Mouse (Mus musculus) heart, embryonic 11.5 days (tissue): ENCODE data around the gene Sytl1. TPM values are rescaled to one million over a fixed set of nuclear protein-coding genes. Genes with fewer than 3 reads are reported as not detected.

Experiments
- ATAC-seq: fragments of 200-750 bp; cut with Nextera tagmentation; replicated peaks from 2 replicates; pipeline ENCODE4 v1.8.0; 2017; ENCODE audit warnings: moderate library complexity; ENCODE audit not compliant: insufficient number of reproducible peaks, low FRiP score, low TSS enrichment
- H3K27ac ChIP-seq: fragments of 300-500 bp; sonication (generic); 2 replicates; pipeline ENCODE4 v1.5.1; 2014; ENCODE audit warnings: mild to moderate bottlenecking, low read depth, low read length
- H3K27me3 ChIP-seq: fragments of 300-500 bp; sonication (generic); 2 replicates; pipeline ENCODE4 v1.6.1; 2014; ENCODE audit warnings: mild to moderate bottlenecking, low read length, mixed read lengths; ENCODE audit not compliant: control insufficient read depth, insufficient read depth
- H3K36me3 ChIP-seq: fragments of 300-500 bp; sonication (generic); 2 replicates; pipeline ENCODE4 v1.6.1; 2014; ENCODE audit warnings: mild to moderate bottlenecking, low read length, moderate library complexity, mixed read lengths; ENCODE audit not compliant: control insufficient read depth, insufficient read depth
- H3K4me1 ChIP-seq: fragments of 300-500 bp; sonication (generic); 2 replicates; pipeline ENCODE4 v1.6.1; 2014; ENCODE audit warnings: low read length; ENCODE audit not compliant: control insufficient read depth, insufficient read depth
- H3K4me2 ChIP-seq: fragments of 300-500 bp; sonication (generic); 2 replicates; pipeline ENCODE4 v1.6.1; 2014; ENCODE audit warnings: mild to moderate bottlenecking, moderate library complexity
- H3K4me3 ChIP-seq: fragments of 300-500 bp; sonication (generic); 2 replicates; pipeline ENCODE4 v1.5.1; 2014; ENCODE audit warnings: low read depth, low read length
- H3K9ac ChIP-seq: fragments of 300-500 bp; sonication (generic); 2 replicates; pipeline ENCODE4 v1.6.1; 2014; ENCODE audit warnings: mild to moderate bottlenecking, low read depth, low read length, moderate library complexity
- H3K9me3 ChIP-seq: fragments of 300-500 bp; sonication (generic); replicated peaks from 2 replicates; pipeline ENCODE4 v1.6.1; 2016; ENCODE audit warnings: low read length; ENCODE audit not compliant: control insufficient read depth
- WGBS: fragments of 180-500 bp; shearing (Covaris S2); extraction: QIAGEN DNeasy Blood & Tissue Kit; methylation state at CpG from one replicate; pipeline ENCODE4 v1.1.7; 2014; ENCODE audit not compliant: insufficient replicate concordance; 5-methylcytosine and 5-hydroxymethylcytosine counted together
- polyA plus RNA-seq: library from polyadenylated mRNA; unstranded; fragments of >200 nt; fragmentation: Nextera tagmentation; extraction: Ambion mirVana; gene quantifications from 2 replicates; pipeline ENCODE4 v1.2.1, GENCODE M21; 2014

Gene Sytl1
- polyA plus RNA-seq, 1 experiment from 2014 or later = 0.42 TPM

DNA sequence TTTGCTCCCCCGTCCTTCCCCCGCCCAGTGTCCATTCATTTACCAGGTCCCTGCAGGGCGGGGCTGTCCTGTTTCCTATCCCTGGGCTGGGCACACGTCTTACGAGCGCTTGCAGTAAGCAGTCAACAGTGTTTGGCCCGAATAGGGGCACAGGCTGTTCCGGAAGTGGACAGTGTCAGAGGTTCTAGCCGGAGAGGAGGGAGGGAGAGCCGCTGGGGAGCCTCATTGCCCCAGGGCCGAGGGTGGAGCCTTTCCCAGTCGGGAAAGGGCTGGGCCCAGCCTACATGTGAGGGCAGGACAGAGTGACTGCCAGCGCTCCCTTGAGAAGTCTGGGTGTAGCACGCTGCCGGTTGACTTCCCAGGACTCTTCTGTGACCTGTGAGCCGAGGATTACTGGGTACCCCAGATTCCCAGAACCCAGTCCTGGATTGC lies 22.4 kb downstream of the Sytl1 start, which contains the start of gene Map3k6:
Map3k6 (plus strand) TSS at position 329 of the 432 bp plus-strand sequence.
- 5% methylated on average over 16 of the region's 16 CpGs for WGBS
- Histone ChIP-seq H3K9ac (peak within 1 kb of the TSS; percentile 74), H3K9me3 (no peaks in the 10 kb centered on the region), H3K4me3 (peak within 1 kb of the TSS; percentile 62), H3K27ac (peak within 1 kb of the TSS; percentile 66), H3K27me3 (peaks cover 32% of the 10 kb centered on the region), H3K36me3 (no peaks in the 10 kb centered on the region), H3K4me1 (peaks cover 12% of the 10 kb centered on the region), H3K4me2 (peak within 1 kb of the TSS; percentile 98)
- ATAC-seq = no peak

- 52% methylated on average over 4 of the region's 4 CpGs for WGBS
- Histone ChIP-seq H3K9me3 (no peaks in the 10 kb centered on the region), H3K27me3 (peaks cover 15% of the 10 kb centered on the region), H3K27ac (no peak overlapping the region), H3K9ac (no peak overlapping the region), H3K4me3 (no peak overlapping the region), H3K4me2 (no peak overlapping the region), H3K4me1 (peaks cover 8% of the 10 kb centered on the region), H3K36me3 (no peaks in the 10 kb centered on the region)
- ATAC-seq = no peak
Observed at GRCm38 (mm10) chr4:133237911-133238310, 25.0 kb downstream of the Sytl1 start.

DNA sequence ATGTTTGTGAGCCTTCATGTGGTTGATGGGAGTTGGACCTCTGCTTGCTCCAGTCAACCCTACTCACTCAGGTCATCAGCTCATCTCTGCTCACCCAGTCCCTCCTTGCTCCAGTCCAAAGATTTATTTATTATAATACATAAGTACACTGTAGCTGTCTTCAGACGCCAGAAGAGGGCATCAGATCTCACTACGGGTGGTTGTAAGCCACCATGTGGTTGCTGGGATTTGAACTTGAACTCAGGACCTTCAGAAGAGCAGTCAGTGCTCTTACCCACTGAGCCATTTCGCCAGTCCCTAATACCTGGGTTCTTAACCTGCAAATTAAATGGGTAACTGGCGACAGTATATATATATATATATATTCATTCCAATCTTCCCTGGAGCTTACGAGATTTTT lies 27.5 kb downstream of the Sytl1 start:
- no peak overlapping the region for H3K4me2 ChIP-seq
- H3K4me3 ChIP-seq = no peak overlapping the region
- H3K27me3 ChIP-seq = 0 out of 2 replicates have a peak, but pooled peaks cover 4% of the 10 kb centered on the region
- H3K27ac ChIP-seq = no peak overlapping the region
- H3K36me3 ChIP-seq = no peaks in the 10 kb centered on the region
- no peak for ATAC-seq
- 72% methylated on average over 5 of the region's 5 CpGs for WGBS
- H3K4me1 ChIP-seq = peaks cover under 1% of the 10 kb centered on the region; the same call in 1 of the 2 replicates
- H3K9me3 ChIP-seq = no peaks in the 10 kb centered on the region
- H3K9ac ChIP-seq = no peak overlapping the region

DNA sequence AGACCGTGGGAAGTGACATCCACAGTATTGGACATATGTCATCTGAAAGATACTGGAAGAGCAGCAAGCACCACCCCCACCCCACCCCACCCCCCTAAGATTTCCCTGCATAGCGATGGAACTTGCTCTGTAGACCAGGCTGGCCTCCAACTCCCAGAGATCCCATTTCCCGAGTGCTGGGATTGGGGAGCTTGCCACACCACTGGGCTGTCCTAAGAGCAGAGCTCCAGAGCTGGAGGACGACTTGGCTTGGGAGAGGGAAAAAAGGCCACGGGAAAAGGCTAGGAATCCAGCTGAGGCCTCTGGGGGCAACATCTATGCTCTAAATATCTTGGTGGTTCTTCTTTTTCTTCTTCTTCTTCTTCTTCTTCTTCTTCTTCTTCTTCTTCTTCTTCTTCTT lies 28.1 kb downstream of the Sytl1 start:
- no peaks in the 10 kb centered on the region for H3K4me1 ChIP-seq
- no peak overlapping the region for H3K4me2 ChIP-seq
- no peak overlapping the region for H3K9ac ChIP-seq
- H3K27me3 ChIP-seq = 0 out of 2 replicates have a peak, but pooled peaks cover 4% of the 10 kb centered on the region
- H3K9me3 ChIP-seq = no peaks in the 10 kb centered on the region
- H3K27ac ChIP-seq = no peak overlapping the region
- ATAC-seq = no peak
- H3K4me3 ChIP-seq = no peak overlapping the region
- 52% methylated on average over 5 of the region's 5 CpGs for WGBS
- H3K36me3 ChIP-seq = no peaks in the 10 kb centered on the region

DNA sequence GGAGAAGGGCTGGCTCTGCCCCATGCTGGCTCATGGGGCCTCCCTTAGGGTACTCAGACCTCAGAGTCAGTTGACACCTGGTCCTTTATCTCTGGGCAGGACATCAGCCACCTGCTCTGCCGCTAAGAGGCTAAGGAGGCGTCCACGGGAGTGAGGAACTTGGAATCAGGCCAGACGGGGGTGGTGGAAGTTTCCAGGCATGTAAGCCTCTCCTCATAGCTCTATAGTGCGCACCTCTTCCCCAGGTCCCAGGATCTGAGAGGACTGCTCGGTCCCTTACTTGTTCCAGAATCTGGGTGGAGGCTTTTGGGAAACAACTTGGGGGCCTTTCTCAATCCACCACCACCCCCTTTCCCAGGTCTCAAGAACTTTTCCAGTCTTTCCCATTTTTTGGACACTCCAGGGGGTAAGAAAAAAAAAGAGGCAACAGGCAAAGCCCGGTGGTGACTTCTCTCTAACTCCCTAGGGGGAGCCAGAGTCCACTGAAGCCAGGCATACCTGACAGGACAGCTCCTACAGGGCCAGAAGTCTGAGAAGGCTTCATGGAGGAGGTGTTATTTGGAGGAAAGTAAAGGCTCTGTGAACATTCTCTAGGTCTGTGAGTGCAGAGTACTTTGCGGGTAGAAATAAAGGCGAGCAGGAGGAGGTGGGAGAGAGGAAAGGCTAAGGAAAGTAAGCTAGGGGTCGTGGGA lies 29.5 kb downstream of the Sytl1 start:
- H3K4me1 ChIP-seq = no peaks in the 10 kb centered on the region
- ATAC-seq = no peak; the same call in 1 of the 2 replicates
- WGBS = 31% methylated on average over 10 of the region's 10 CpGs

DNA sequence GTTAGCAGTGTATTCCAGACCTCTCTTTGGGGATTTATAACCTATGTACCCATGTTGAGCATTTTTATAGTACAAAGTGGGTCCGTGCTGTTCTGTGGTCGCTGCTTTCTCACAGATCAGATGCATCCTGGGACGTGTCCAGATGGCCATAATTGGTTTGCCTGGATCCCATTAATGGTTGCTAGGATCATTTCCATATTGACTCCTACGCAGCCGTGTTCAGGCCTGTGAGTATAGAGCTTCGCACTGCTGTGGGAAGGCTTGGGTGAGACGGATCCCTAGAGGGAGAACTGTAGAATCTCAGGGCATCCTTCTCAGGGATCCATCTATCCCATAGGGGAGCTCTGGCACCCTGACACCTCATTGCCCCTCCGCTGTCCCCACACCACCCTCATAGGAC lies 33.3 kb downstream of the Sytl1 start:
- no peak overlapping the region for H3K4me2 ChIP-seq
- no peak overlapping the region for H3K4me3 ChIP-seq
- H3K4me1 ChIP-seq = no peaks in the 10 kb centered on the region
- H3K27me3 ChIP-seq = no peaks in the 10 kb centered on the region
- no peaks in the 10 kb centered on the region for H3K36me3 ChIP-seq
- H3K9me3 ChIP-seq = no peaks in the 10 kb centered on the region
- ATAC-seq = no peak
- H3K9ac ChIP-seq = no peak overlapping the region
- 77% methylated on average over 8 of the region's 8 CpGs for WGBS
- H3K27ac ChIP-seq = no peak overlapping the region

More for the DNA sequence above, 29.5 kb downstream of the Sytl1 start:
- Histone ChIP-seq H3K4me3 (no peak overlapping the region), H3K9me3 (no peaks in the 10 kb centered on the region), H3K4me2 (no peak overlapping the region), H3K36me3 (no peaks in the 10 kb centered on the region), H3K27me3 (0 out of 2 replicates have a peak, but pooled peaks cover 4% of the 10 kb centered on the region), H3K9ac (no peak overlapping the region), H3K27ac (no peak overlapping the region)

GRCm38 (mm10) chr4:133227636-133228035 lies 35.3 kb downstream of the Sytl1 start:
- H3K36me3 ChIP-seq = no peaks in the 10 kb centered on the region
- WGBS = 68% methylated on average over 8 of the region's 8 CpGs
- H3K4me1 ChIP-seq = no peaks in the 10 kb centered on the region
- no peak overlapping the region for H3K4me3 ChIP-seq
- H3K9me3 ChIP-seq = no peaks in the 10 kb centered on the region
- no peak overlapping the region for H3K4me2 ChIP-seq
- no peak overlapping the region for H3K27ac ChIP-seq
- no peak overlapping the region for H3K9ac ChIP-seq
- ATAC-seq = no peak
- H3K27me3 ChIP-seq = peaks cover 7% of the 10 kb centered on the region; the same call in 1 of the 2 replicates

DNA sequence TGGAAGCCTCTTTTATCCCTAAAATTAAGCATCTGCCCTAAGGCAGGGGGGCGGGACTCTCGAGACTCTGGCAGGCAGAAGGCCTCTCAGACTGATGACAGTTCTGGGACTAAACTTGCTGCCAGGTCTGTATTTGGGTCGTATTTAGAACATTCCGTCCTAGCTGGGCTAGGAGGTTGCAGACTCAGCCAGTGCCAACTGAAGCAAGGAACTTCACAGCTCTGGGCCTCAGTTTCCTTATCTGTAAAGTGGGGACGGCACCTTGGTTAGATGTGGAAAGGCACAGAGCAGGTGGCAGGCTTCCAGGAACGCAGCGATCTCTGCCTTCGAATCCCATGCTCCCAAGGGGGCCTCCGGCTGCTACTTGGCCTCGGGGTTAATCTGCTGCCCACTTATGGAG lies 36.8 kb downstream of the Sytl1 start:
- ATAC-seq = no peak
- no peaks in the 10 kb centered on the region for H3K4me1 ChIP-seq
- no peak overlapping the region for H3K4me3 ChIP-seq
- H3K9me3 ChIP-seq = no peaks in the 10 kb centered on the region
- H3K27me3 ChIP-seq = peaks cover 21% of the 10 kb centered on the region
- no peak overlapping the region for H3K4me2 ChIP-seq
- WGBS = 68% methylated on average over 10 of the region's 10 CpGs
- no peaks in the 10 kb centered on the region for H3K36me3 ChIP-seq
- H3K9ac ChIP-seq = no peak overlapping the region
- H3K27ac ChIP-seq = no peak overlapping the region

- Histone ChIP-seq H3K27me3 (peaks cover 35% of the 10 kb centered on the region), H3K9me3 (no peaks in the 10 kb centered on the region), H3K4me1 (peaks cover 4% of the 10 kb centered on the region; the same call in 1 of the 2 replicates), H3K27ac (no peak overlapping the region), H3K9ac (no peak overlapping the region), H3K36me3 (no peaks in the 10 kb centered on the region), H3K4me3 (no peak overlapping the region), H3K4me2 (no peak overlapping the region)
- WGBS = 61% methylated on average over 5 of the region's 5 CpGs
- no peak for ATAC-seq
Observed at GRCm38 (mm10) chr4:133223875-133224274, 39.0 kb downstream of the Sytl1 start.
